Mouse (Mus musculus) heart, embryonic 14.5 days (tissue): Measurements from ENCODE around the gene Hdac11. TPM values are rescaled to one million over a fixed set of nuclear protein-coding genes. Genes with fewer than 3 reads are reported as not detected.
A peak's percentile ranks its signal among the peaks of the same experiment; 100 is the strongest.

Source experiments
- ATAC-seq: fragments of 200-750 bp; cut with Nextera tagmentation; 2 replicates; pipeline ENCODE4 v1.8.0; 2017; ENCODE audit warnings: low read depth, moderate TSS enrichment; ENCODE audit not compliant: insufficient number of reproducible peaks, insufficient read depth, low FRiP score
- H3K27ac ChIP-seq, 2 experiments: fragments of 200-500 bp in 1 of 2; fragments of 300-500 bp in 1 of 2; sonication (generic) in 1 of 2; replicated peaks in 1 of 2; 2 replicates each; pipeline ENCODE4 v1.5.1; 2012 to 2014; ENCODE audit warnings: low read depth in 2 of 2, low read length in 2 of 2, control low read depth in 1 of 2, mild to moderate bottlenecking in 1 of 2, mixed read lengths in 1 of 2; ENCODE audit not compliant: control insufficient read depth in 1 of 2, insufficient read depth in 1 of 2
- H3K27me3 ChIP-seq: fragments of 300-500 bp; sonication (generic); 2 replicates; pipeline ENCODE4 v1.6.1; 2014; ENCODE audit warnings: mild to moderate bottlenecking, low read length, control low read depth; ENCODE audit not compliant: control insufficient read depth, insufficient read depth
- H3K36me3 ChIP-seq: fragments of 300-500 bp; sonication (generic); 2 replicates; pipeline ENCODE4 v1.6.1; 2014; ENCODE audit warnings: mild to moderate bottlenecking, control low read depth, low read length, mixed read lengths; ENCODE audit not compliant: control insufficient read depth, insufficient read depth
- H3K4me1 ChIP-seq, 2 experiments: fragments of 200-500 bp in 1 of 2; fragments of 300-500 bp in 1 of 2; sonication (generic) in 1 of 2; 2 replicates each; pipeline ENCODE4 v1.6.1; 2012 to 2014; ENCODE audit warnings: low read length in 2 of 2, control low read depth in 1 of 2, mixed read lengths in 1 of 2; ENCODE audit not compliant: control insufficient read depth in 2 of 2, insufficient read depth in 2 of 2
- H3K4me2 ChIP-seq: fragments of 300-500 bp; sonication (generic); 2 replicates; pipeline ENCODE4 v1.6.1; 2014; ENCODE audit warnings: mild to moderate bottlenecking, low read length
- H3K4me3 ChIP-seq, 2 experiments: fragments of 200-500 bp in 1 of 2; fragments of 300-500 bp in 1 of 2; sonication (generic) in 1 of 2; 2 replicates each; pipeline ENCODE4 v1.5.1; 2012 to 2014; ENCODE audit warnings: low read length in 2 of 2, mild to moderate bottlenecking in 2 of 2, control low read depth in 1 of 2, low read depth in 1 of 2, moderate library complexity in 1 of 2; ENCODE audit not compliant: control insufficient read depth in 1 of 2, insufficient read depth in 1 of 2
- H3K9ac ChIP-seq: fragments of 300-500 bp; sonication (generic); 2 replicates; pipeline ENCODE4 v1.6.1; 2014; ENCODE audit warnings: mild to moderate bottlenecking, low read length
- H3K9me3 ChIP-seq: fragments of 300-500 bp; sonication (generic); 2 replicates; pipeline ENCODE4 v1.6.1; 2016; ENCODE audit warnings: low read length, control low read depth; ENCODE audit not compliant: control insufficient read depth
- WGBS: fragments of 180-500 bp; shearing (Covaris S2); extraction: QIAGEN DNeasy Blood & Tissue Kit; methylation state at CpG from one replicate; pipeline ENCODE4 v1.1.7; 2014; 5-methylcytosine and 5-hydroxymethylcytosine counted together
- polyA plus RNA-seq: library from polyadenylated mRNA; unstranded; fragments of >200 nt; fragmentation: Nextera tagmentation; extraction: Ambion mirVana; gene quantifications from 2 replicates; pipeline ENCODE4 v1.2.1, GENCODE M21; 2014

The Hdac11 gene
- polyA plus RNA-seq, 1 experiment from 2014 or later: 11.4 TPM

DNA sequence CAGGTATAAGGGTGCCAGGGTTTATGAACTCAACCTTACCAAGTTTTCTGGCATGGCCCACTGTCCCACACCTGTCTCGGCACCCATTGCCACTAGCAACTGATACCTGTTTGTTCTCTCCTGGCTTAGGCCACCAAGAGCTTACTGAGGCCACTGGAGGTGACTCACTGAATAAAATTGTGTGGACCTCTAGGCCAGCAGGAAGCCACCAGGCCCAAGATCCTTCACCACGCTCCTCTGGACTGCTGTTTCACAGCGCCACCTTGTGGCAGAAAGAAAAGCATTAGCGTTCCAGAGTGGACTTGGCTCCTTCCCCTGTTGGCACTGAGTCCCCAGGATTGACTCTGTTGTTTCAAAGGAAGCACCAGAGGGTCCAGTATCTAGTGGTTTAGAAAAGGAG lies 16.6 kb upstream of the Hdac11 start:
- H3K36me3 ChIP-seq: no peaks in the 10 kb centered on the region
- no peaks in the 10 kb centered on the region for H3K9me3 ChIP-seq
- no peak for ATAC-seq
- no peak overlapping the region for H3K4me2 ChIP-seq
- no peak overlapping the region for H3K4me3 ChIP-seq
- H3K27ac ChIP-seq: no peak overlapping the region
- no peaks in the 10 kb centered on the region for H3K27me3 ChIP-seq
- peaks cover 3% of the 10 kb centered on the region in 2 experiments; a peak in 1 of 4 replicates for H3K4me1 ChIP-seq
- 25% methylated on average over 4 of the region's 4 CpGs for WGBS
- H3K9ac ChIP-seq: no peak overlapping the region

DNA sequence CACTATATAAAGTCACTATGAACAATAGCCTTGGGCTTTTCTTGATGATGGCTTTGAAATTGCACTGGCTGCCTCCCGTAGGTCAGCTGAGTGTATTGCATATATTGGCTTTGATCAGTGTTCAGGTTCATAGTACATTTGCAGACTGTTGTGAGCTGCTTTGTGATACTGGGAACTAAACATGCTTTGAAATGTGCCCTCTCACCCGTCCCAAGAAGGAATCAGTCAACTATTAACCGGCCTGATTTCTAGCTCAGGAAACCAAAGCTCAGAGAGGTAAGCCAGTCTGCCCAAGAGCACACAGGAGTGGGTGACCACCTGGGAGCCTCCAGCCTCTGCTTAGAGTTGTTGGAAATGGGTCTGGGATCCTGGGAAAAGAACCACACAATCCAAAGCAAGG lies 11.4 kb upstream of the Hdac11 start:
- no peak overlapping the region for H3K4me2 ChIP-seq
- WGBS: 75% methylated on average over 3 of the region's 3 CpGs

DNA sequence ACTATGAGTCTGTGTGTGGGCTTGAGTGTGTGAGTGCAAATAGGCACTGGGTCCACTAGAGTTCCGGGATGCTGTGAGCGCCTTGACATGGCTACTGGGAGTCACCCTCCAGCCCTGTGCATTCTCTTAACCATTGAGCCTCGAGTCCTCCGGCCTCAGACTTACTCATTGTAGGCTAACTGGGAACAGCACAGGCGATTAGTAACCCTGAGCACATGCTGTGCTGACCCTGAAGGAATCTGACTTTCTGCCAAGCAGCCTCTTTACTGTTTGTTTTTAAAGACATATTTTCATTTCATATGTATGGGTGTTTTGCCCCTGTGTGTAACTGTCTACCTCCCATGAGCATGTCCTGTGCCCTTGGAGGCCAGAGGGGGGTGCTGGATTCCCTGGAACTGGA lies 10.9 kb upstream of the Hdac11 start:
- H3K4me3 ChIP-seq: no peak overlapping the region
- H3K9me3 ChIP-seq: peaks cover 3% of the 10 kb centered on the region; the same call in 1 of the 2 replicates
- H3K27me3 ChIP-seq: no peaks in the 10 kb centered on the region
- no peaks in the 10 kb centered on the region for H3K4me1 ChIP-seq
- WGBS: 61% methylated on average over 5 of the region's 5 CpGs
- no peak for ATAC-seq
- no peak overlapping the region for H3K27ac ChIP-seq
- no peaks in the 10 kb centered on the region for H3K36me3 ChIP-seq
- H3K9ac ChIP-seq: no peak overlapping the region
- H3K4me2 ChIP-seq: no peak overlapping the region

More for the DNA sequence above, 11.4 kb upstream of the Hdac11 start:
- no peak overlapping the region for H3K9ac ChIP-seq
- H3K4me3 ChIP-seq: no peak overlapping the region
- no peak for ATAC-seq
- H3K27me3 ChIP-seq: no peaks in the 10 kb centered on the region
- H3K36me3 ChIP-seq: no peaks in the 10 kb centered on the region
- H3K4me1 ChIP-seq: no peaks in the 10 kb centered on the region
- peaks cover 3% of the 10 kb centered on the region; the same call in 1 of the 2 replicates for H3K9me3 ChIP-seq
- H3K27ac ChIP-seq: no peak overlapping the region

GRCm38 (mm10) chr6:91146443-91147151 lies 9.9 kb upstream of the Hdac11 start:
- Histone ChIP-seq H3K9ac (no peak overlapping the region), H3K27ac (no peak overlapping the region), H3K4me3 (no peak overlapping the region), H3K36me3 (no peaks in the 10 kb centered on the region), H3K9me3 (peaks cover 3% of the 10 kb centered on the region; the same call in 1 of the 2 replicates), H3K4me2 (no peak overlapping the region), H3K27me3 (no peaks in the 10 kb centered on the region), H3K4me1 (no peaks in the 10 kb centered on the region)
- no peak for ATAC-seq
- WGBS: 44% methylated on average over 5 of the region's 5 CpGs

GRCm38 (mm10) chr6:91147152-91147770 lies 9.2 kb upstream of the Hdac11 start:
- 81% methylated on average over 2 of the region's 2 CpGs for WGBS
- no peaks in the 10 kb centered on the region for H3K4me1 ChIP-seq
- H3K4me2 ChIP-seq: no peak overlapping the region
- peaks cover 3% of the 10 kb centered on the region; the same call in 1 of the 2 replicates for H3K9me3 ChIP-seq
- no peak for ATAC-seq
- no peaks in the 10 kb centered on the region for H3K27me3 ChIP-seq
- H3K4me3 ChIP-seq: no peak overlapping the region
- no peak overlapping the region for H3K9ac ChIP-seq
- no peak overlapping the region for H3K27ac ChIP-seq
- no peaks in the 10 kb centered on the region for H3K36me3 ChIP-seq

DNA sequence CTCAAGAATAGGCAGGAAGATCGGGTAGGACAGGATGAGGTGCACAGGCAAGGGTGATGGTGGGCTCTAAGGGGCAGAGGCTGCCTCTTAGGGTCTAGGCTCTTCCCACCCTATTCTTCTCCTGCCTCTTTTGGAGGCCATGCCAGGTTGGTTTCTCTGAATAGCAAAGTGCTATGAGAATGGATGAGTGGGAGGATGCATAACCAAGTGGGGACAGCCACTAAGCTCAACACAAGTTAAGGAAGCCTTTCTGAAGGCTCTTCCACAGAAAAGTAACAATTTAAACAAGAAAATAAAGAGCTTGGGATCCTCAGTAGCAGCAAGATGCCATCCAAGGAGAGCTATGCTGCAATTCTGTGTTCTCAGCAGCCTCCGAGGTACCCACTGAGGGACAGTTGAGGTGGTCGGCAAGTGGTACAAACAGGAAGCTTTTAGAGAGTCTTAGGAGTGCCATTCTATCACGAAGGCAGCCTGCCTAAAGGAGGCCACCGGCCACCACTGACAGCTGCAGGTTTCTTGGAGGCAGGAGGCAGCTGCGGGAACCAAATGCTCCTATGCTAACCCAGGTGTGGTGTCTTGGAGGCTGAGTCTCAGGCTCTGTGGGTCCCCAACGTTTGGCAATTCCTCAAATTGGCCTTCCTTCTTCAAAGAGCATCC lies 3.4 kb upstream of the Hdac11 start:
- Histone ChIP-seq H3K4me1 (peaks cover 10 to 29% of the 10 kb centered on the region in 2 experiments), H3K9ac (no peak overlapping the region), H3K27me3 (peaks cover 18% of the 10 kb centered on the region), H3K9me3 (no peaks in the 10 kb centered on the region), H3K4me2 (0 out of 2 replicates have a peak overlapping the region, but pooled peaks have one; percentile 31), H3K36me3 (no peaks in the 10 kb centered on the region), H3K27ac (no peak overlapping the region), H3K4me3 (no peak overlapping the region)
- ATAC-seq: no peak
- WGBS: 45% methylated on average over 7 of the region's 7 CpGs

DNA sequence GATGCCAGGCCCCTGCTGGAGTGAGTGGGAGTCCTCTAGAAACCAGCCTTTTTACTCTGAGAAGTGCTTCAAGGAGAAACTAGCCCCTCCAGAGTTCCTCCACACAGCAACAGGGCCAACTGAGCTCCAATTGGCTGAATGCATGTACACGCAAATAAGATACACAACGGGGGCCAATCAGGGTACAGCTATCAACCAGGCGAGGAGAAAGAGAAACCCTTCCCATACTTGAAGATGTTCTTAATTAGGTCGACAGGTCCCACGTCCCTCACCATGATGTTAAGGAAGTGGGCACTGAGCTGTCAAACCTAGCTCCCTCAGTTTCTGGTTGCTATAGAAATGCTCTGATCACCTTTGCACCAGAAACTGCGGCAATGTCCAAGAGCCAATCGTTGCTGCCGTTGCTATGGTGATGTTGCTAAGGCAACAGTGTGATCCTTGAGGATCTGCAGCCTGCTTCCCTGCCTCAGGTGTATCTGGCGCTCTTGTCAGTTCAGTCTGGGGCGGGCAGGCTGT lies 2.9 kb upstream of the Hdac11 start:
- H3K36me3 ChIP-seq: no peaks in the 10 kb centered on the region
- H3K9ac ChIP-seq: no peak overlapping the region
- peak overlapping the region; percentile 31; the same call in 1 of the 2 replicates for H3K4me2 ChIP-seq
- peaks cover 10 to 33% of the 10 kb centered on the region in 2 experiments for H3K4me1 ChIP-seq
- WGBS: 7% methylated on average over 10 of the region's 10 CpGs
- H3K9me3 ChIP-seq: no peaks in the 10 kb centered on the region
- H3K27ac ChIP-seq: no peak overlapping the region
- ATAC-seq: no peak
- no peak overlapping the region for H3K4me3 ChIP-seq
- peaks cover 18% of the 10 kb centered on the region for H3K27me3 ChIP-seq
